Mouse (Mus musculus) forebrain, embryonic 14.5 days (tissue): ENCODE measurements around the gene Vstm2l. TPM values are rescaled to one million over a fixed set of nuclear protein-coding genes. Genes with fewer than 3 reads are reported as not detected.

Source experiments
- ATAC-seq: fragments of 200-750 bp; cut with Nextera tagmentation; 2 replicates; pipeline ENCODE4 v1.8.0; 2017; ENCODE audit warnings: mild to moderate bottlenecking, moderate library complexity
- DNase-seq: peaks from one replicate; pipeline ENCODE4 v3.0.0-alpha.2; 2015; ENCODE audit warnings: low spot score
- H3K27ac ChIP-seq: fragments of 300-500 bp; sonication (generic); 2 replicates; pipeline ENCODE4 v1.5.1; 2014; ENCODE audit warnings: low read depth, mild to moderate bottlenecking, control low read depth, low read length, moderate library complexity
- H3K27me3 ChIP-seq: fragments of 300-500 bp; sonication (generic); replicated peaks from 2 replicates; pipeline ENCODE4 v1.6.1; 2014; ENCODE audit warnings: low read length, control low read depth, mixed read lengths; ENCODE audit not compliant: control insufficient read depth, insufficient read depth
- H3K36me3 ChIP-seq: fragments of 300-500 bp; sonication (generic); 2 replicates; pipeline ENCODE4 v1.6.1; 2014; ENCODE audit warnings: low read length, control low read depth; ENCODE audit not compliant: control insufficient read depth, insufficient read depth
- H3K4me1 ChIP-seq: fragments of 300-500 bp; sonication (generic); 2 replicates; pipeline ENCODE4 v1.6.1; 2014; ENCODE audit warnings: antibody characterized with exemption, low read length, control low read depth; ENCODE audit not compliant: control insufficient read depth, insufficient read depth
- H3K4me2 ChIP-seq: fragments of 300-500 bp; sonication (generic); 2 replicates; pipeline ENCODE4 v1.6.1; 2014; ENCODE audit warnings: mild to moderate bottlenecking, control low read depth, low read length
- H3K4me3 ChIP-seq: fragments of 300-500 bp; sonication (generic); 2 replicates; pipeline ENCODE4 v1.5.1; 2014; ENCODE audit warnings: low read depth, low read length, control low read depth
- H3K9ac ChIP-seq: fragments of 300-500 bp; sonication (generic); 2 replicates; pipeline ENCODE4 v1.6.1; 2014; ENCODE audit warnings: mild to moderate bottlenecking, low read length, control low read depth, moderate library complexity
- H3K9me3 ChIP-seq: fragments of 300-500 bp; sonication (generic); replicated peaks from 2 replicates; pipeline ENCODE4 v1.6.1; 2016; ENCODE audit warnings: low read length, control low read depth, mixed read lengths; ENCODE audit not compliant: control insufficient read depth
- WGBS: fragments of 180-500 bp; shearing (Covaris S2); extraction: QIAGEN DNeasy Blood & Tissue Kit; methylation state at CpG from one replicate; pipeline ENCODE4 v1.1.7; 2014; 5-methylcytosine and 5-hydroxymethylcytosine counted together
- polyA plus RNA-seq: library from polyadenylated mRNA; unstranded; fragments of >200 nt; fragmentation: Nextera tagmentation; extraction: Ambion mirVana; gene quantifications from 2 replicates; pipeline ENCODE4 v1.2.1, GENCODE M21; 2014

Gene Vstm2l
- polyA plus RNA-seq, 1 experiment from 2014 or later: 4.7 TPM

- Histone ChIP-seq H3K9ac (peak overlapping the region; percentile 45), H3K4me3 (no peak overlapping the region), H3K36me3 (no peaks in the 10 kb centered on the region), H3K27me3 (peaks cover 19% of the 10 kb centered on the region), H3K4me1 (peaks cover 12% of the 10 kb centered on the region), H3K27ac (no peak overlapping the region), H3K4me2 (peak overlapping the region; percentile 38), H3K9me3 (no peaks in the 10 kb centered on the region)
- DNase-seq (no peak), ATAC-seq (no peak)
- 3% methylated on average over 18 of the region's 18 CpGs for WGBS
Observed at GRCm38 (mm10) chr2:157940586-157941185, 26.2 kb downstream of the Vstm2l start.

- Histone ChIP-seq H3K9ac (peak overlapping the region; percentile 76), H3K9me3 (no peaks in the 10 kb centered on the region), H3K4me1 (peaks cover 10% of the 10 kb centered on the region), H3K27me3 (peaks cover 19% of the 10 kb centered on the region), H3K4me2 (peak overlapping the region; percentile 93), H3K27ac (0 out of 2 replicates have a peak overlapping the region, but pooled peaks have one; percentile 1), H3K36me3 (no peaks in the 10 kb centered on the region), H3K4me3 (peak overlapping the region; percentile 45)
- WGBS: under 1% methylated on average over 47 of the region's 47 CpGs
- DNase-seq: peak; percentile 94
- peak; percentile 86 for ATAC-seq
Observed at GRCm38 (mm10) chr2:157943514-157944155, 29.2 kb downstream of the Vstm2l start.

GRCm38 (mm10) chr2:157944156-157944893 lies 29.9 kb downstream of the Vstm2l start:
- no peak for DNase-seq
- H3K9me3 ChIP-seq: no peaks in the 10 kb centered on the region
- H3K36me3 ChIP-seq: no peaks in the 10 kb centered on the region
- peaks cover 10% of the 10 kb centered on the region for H3K4me1 ChIP-seq
- ATAC-seq: peak; percentile 38
- H3K4me2 ChIP-seq: peak overlapping the region; percentile 93
- H3K4me3 ChIP-seq: peak overlapping the region; percentile 45
- no peak overlapping the region for H3K27ac ChIP-seq
- H3K27me3 ChIP-seq: peaks cover 19% of the 10 kb centered on the region
- WGBS: 14% methylated on average over 30 of the region's 37 CpGs
- H3K9ac ChIP-seq: peak overlapping the region; percentile 76

GRCm38 (mm10) chr2:157953978-157954377 lies 39.5 kb downstream of the Vstm2l start:
- WGBS: 58% methylated on average over 5 of the region's 5 CpGs
- no peaks in the 10 kb centered on the region for H3K36me3 ChIP-seq
- no peak overlapping the region for H3K4me2 ChIP-seq
- H3K27me3 ChIP-seq: no peaks in the 10 kb centered on the region
- ATAC-seq (peak; percentile 77; the same call in 1 of the 2 replicates), DNase-seq (peak; percentile 73)
- peak overlapping the region; percentile 36; the same call in 1 of the 2 replicates for H3K27ac ChIP-seq
- no peak overlapping the region for H3K4me3 ChIP-seq
- no peak overlapping the region for H3K9ac ChIP-seq
- H3K9me3 ChIP-seq: no peaks in the 10 kb centered on the region
- peaks cover 6% of the 10 kb centered on the region for H3K4me1 ChIP-seq

GRCm38 (mm10) chr2:157957707-157958108 lies 43.3 kb downstream of the Vstm2l start:
- DNase-seq: peak; percentile 29
- no peak overlapping the region for H3K9ac ChIP-seq
- no peaks in the 10 kb centered on the region for H3K36me3 ChIP-seq
- 3% methylated on average over 2 of the region's 2 CpGs for WGBS
- no peak overlapping the region for H3K4me2 ChIP-seq
- peaks cover 6% of the 10 kb centered on the region for H3K4me1 ChIP-seq
- ATAC-seq: peak; percentile 44; the same call in 1 of the 2 replicates
- no peak overlapping the region for H3K27ac ChIP-seq
- H3K4me3 ChIP-seq: no peak overlapping the region
- no peaks in the 10 kb centered on the region for H3K9me3 ChIP-seq
- 0 out of 2 replicates have a peak, but pooled peaks cover 6% of the 10 kb centered on the region for H3K27me3 ChIP-seq

- peaks cover 5% of the 10 kb centered on the region; the same call in 1 of the 2 replicates for H3K4me1 ChIP-seq
- peaks cover 11% of the 10 kb centered on the region; the same call in 1 of the 2 replicates for H3K27me3 ChIP-seq
- H3K9me3 ChIP-seq: no peaks in the 10 kb centered on the region
- no peak overlapping the region for H3K4me3 ChIP-seq
- H3K4me2 ChIP-seq: no peak overlapping the region
- no peak overlapping the region for H3K9ac ChIP-seq
- ATAC-seq (no peak), DNase-seq (peak; percentile 55)
- H3K27ac ChIP-seq: no peak overlapping the region
- 17% methylated on average over 3 of the region's 3 CpGs for WGBS
- H3K36me3 ChIP-seq: no peaks in the 10 kb centered on the region
Observed at GRCm38 (mm10) chr2:157967856-157968255, 53.4 kb downstream of the Vstm2l start.

- WGBS: 44% methylated on average over 6 of the region's 6 CpGs
- Histone ChIP-seq H3K27me3 (peaks cover 20% of the 10 kb centered on the region), H3K9me3 (no peaks in the 10 kb centered on the region), H3K4me3 (no peak overlapping the region), H3K4me1 (peaks cover 14% of the 10 kb centered on the region), H3K4me2 (no peak overlapping the region), H3K36me3 (no peaks in the 10 kb centered on the region), H3K9ac (no peak overlapping the region), H3K27ac (no peak overlapping the region)
- ATAC-seq (peak; percentile 37; the same call in 1 of the 2 replicates), DNase-seq (peak; percentile 53)
Observed at GRCm38 (mm10) chr2:157970124-157970523, 55.7 kb downstream of the Vstm2l start.

GRCm38 (mm10) chr2:157970669-157971068 lies 56.2 kb downstream of the Vstm2l start:
- no peak overlapping the region for H3K4me2 ChIP-seq
- ATAC-seq (no peak), DNase-seq (peak; percentile 59)
- peaks cover 19% of the 10 kb centered on the region for H3K4me1 ChIP-seq
- WGBS: 7% methylated on average over 3 of the region's 3 CpGs
- H3K4me3 ChIP-seq: no peak overlapping the region
- no peaks in the 10 kb centered on the region for H3K36me3 ChIP-seq
- H3K27ac ChIP-seq: no peak overlapping the region
- no peak overlapping the region for H3K9ac ChIP-seq
- H3K9me3 ChIP-seq: no peaks in the 10 kb centered on the region
- peaks cover 20% of the 10 kb centered on the region for H3K27me3 ChIP-seq
